Mouse (Mus musculus) intestine, postnatal 0 days (tissue): ENCODE measurements around the gene Hnrnpa1. TPM values are rescaled to one million over a fixed set of nuclear protein-coding genes. Genes with fewer than 3 reads are reported as not detected.
"Not testable (repeated sequence)": the region's sequence is repeated elsewhere in the genome, so short reads cannot be mapped to it uniquely, and the experiment has no call there.

Experiments
- ATAC-seq: fragments of 200-750 bp; cut with Nextera tagmentation; 2 replicates; pipeline ENCODE4 v1.8.0; 2017; ENCODE audit warnings: mild to moderate bottlenecking, moderate TSS enrichment, moderate library complexity
- H3K27ac ChIP-seq: fragments of 300-500 bp; sonication (generic); 2 replicates; pipeline ENCODE4 v1.5.1; 2014; ENCODE audit warnings: mild to moderate bottlenecking, low read depth, low read length, moderate library complexity
- H3K27me3 ChIP-seq: fragments of 300-500 bp; sonication (generic); replicated peaks from 2 replicates; pipeline ENCODE4 v1.6.1; 2014; ENCODE audit warnings: low read length, mixed read lengths; ENCODE audit not compliant: control insufficient read depth, insufficient read depth
- H3K36me3 ChIP-seq: fragments of 300-500 bp; sonication (generic); 2 replicates; pipeline ENCODE4 v1.6.1; 2014; ENCODE audit warnings: mild to moderate bottlenecking, moderate library complexity; ENCODE audit not compliant: control insufficient read depth, insufficient read depth
- H3K4me1 ChIP-seq: fragments of 300-500 bp; sonication (generic); replicated peaks from 2 replicates; pipeline ENCODE4 v1.6.1; 2014; ENCODE audit warnings: antibody characterized with exemption, low read length, mixed read lengths; ENCODE audit not compliant: control insufficient read depth, insufficient read depth
- H3K4me2 ChIP-seq: fragments of 300-500 bp; sonication (generic); replicated peaks from 2 replicates; pipeline ENCODE4 v1.6.1; 2014; ENCODE audit warnings: low read depth, mild to moderate bottlenecking, moderate library complexity
- H3K4me3 ChIP-seq: fragments of 300-500 bp; sonication (generic); 2 replicates; pipeline ENCODE4 v1.5.1; 2014; ENCODE audit warnings: low read depth, low read length
- H3K9ac ChIP-seq: fragments of 300-500 bp; sonication (generic); 2 replicates; pipeline ENCODE4 v1.6.1; 2014; ENCODE audit warnings: mild to moderate bottlenecking, low read depth, low read length
- H3K9me3 ChIP-seq: fragments of 300-500 bp; sonication (generic); 2 replicates; pipeline ENCODE4 v1.6.1; 2016; ENCODE audit warnings: mixed run types; ENCODE audit not compliant: control insufficient read depth
- CTCF ChIP-seq: sonication (generic); IDR thresholded peaks from 2 replicates; pipeline ENCODE4 v1.5.1; 2016; ENCODE audit warnings: low read depth, mild to moderate bottlenecking, control low read depth, antibody characterized with exemption, moderate library complexity
- WGBS: fragments of 180-500 bp; shearing (Covaris S2); extraction: QIAGEN DNeasy Blood & Tissue Kit; methylation state at CpG from one replicate; pipeline ENCODE4 v1.1.7; 2014; 5-methylcytosine and 5-hydroxymethylcytosine counted together
- polyA plus RNA-seq: library from polyadenylated mRNA; unstranded; fragments of >200 nt; fragmentation: Nextera tagmentation; extraction: Ambion mirVana; gene quantifications from 2 replicates; pipeline ENCODE4 v1.2.1, GENCODE M21; 2015

Gene Hnrnpa1
- polyA plus RNA-seq, 1 experiment from 2014 or later = 219 TPM

GRCm38 (mm10) chr15:103264794-103265193, 24.6 kb downstream of the Hnrnpa1 start:
- ATAC-seq = no peak
- H3K9me3 ChIP-seq = no peaks in the 10 kb centered on the region
- no peak overlapping the region for H3K4me3 ChIP-seq
- no peak overlapping the region for H3K9ac ChIP-seq
- no peaks in the 10 kb centered on the region for H3K36me3 ChIP-seq
- no peaks in the 10 kb centered on the region for H3K4me1 ChIP-seq
- H3K4me2 ChIP-seq = no peak overlapping the region
- no peaks in the 10 kb centered on the region for H3K27me3 ChIP-seq
- TF ChIP-seq CTCF = no peak
- no peak overlapping the region for H3K27ac ChIP-seq
- 90% methylated on average over 2 of the region's 2 CpGs for WGBS

- Histone ChIP-seq H3K4me1 (no peaks in the 10 kb centered on the region), H3K4me3 (no peak overlapping the region), H3K27me3 (no peaks in the 10 kb centered on the region), H3K9me3 (no peaks in the 10 kb centered on the region), H3K36me3 (no peaks in the 10 kb centered on the region), H3K27ac (no peak overlapping the region), H3K9ac (no peak overlapping the region), H3K4me2 (no peak overlapping the region)
- no peak for TF ChIP-seq CTCF
- 72% methylated on average over 4 of the region's 4 CpGs for WGBS
- ATAC-seq = no peak
These were observed 28.7 kb downstream of the Hnrnpa1 start for GRCm38 (mm10) chr15:103268903-103269302.

GRCm38 (mm10) chr15:103272419-103273279, 32.4 kb downstream of the Hnrnpa1 start, which contains the start of gene Copz1:
Gene Copz1, plus strand, starts transcription at chr15:103272714.
- no peaks in the 10 kb centered on the region for H3K27me3 ChIP-seq

GRCm38 (mm10) chr15:103275943-103276342, 35.7 kb downstream of the Hnrnpa1 start:
- H3K4me1 ChIP-seq, H3K27me3 ChIP-seq, H3K9me3 ChIP-seq, H3K27ac ChIP-seq, ATAC-seq, H3K9ac ChIP-seq, H3K4me3 ChIP-seq, H3K4me2 ChIP-seq, H3K36me3 ChIP-seq: not testable (repeated sequence)
- 96% methylated on average over 2 of the region's 3 CpGs for WGBS

More at GRCm38 (mm10) chr15:103272419-103273279, 32.4 kb downstream of the Hnrnpa1 start, which contains the start of gene Copz1:
- Histone ChIP-seq H3K9me3 (no peaks in the 10 kb centered on the region), H3K4me1 (no peaks in the 10 kb centered on the region; the same call in none of the 2 replicates), H3K36me3 (no peaks in the 10 kb centered on the region), H3K4me2 (peak within 1 kb of the TSS; percentile 70), H3K27ac (peak within 1 kb of the TSS; percentile 69; the same call in 1 of the 2 replicates), H3K4me3 (peak within 1 kb of the TSS; percentile 87), H3K9ac (peak within 1 kb of the TSS; percentile 80)
- TF ChIP-seq CTCF = peak; percentile 62
- peak; percentile 99 for ATAC-seq
- under 1% methylated on average over 38 of the region's 38 CpGs for WGBS

GRCm38 (mm10) chr15:103277949-103278348, 37.7 kb downstream of the Hnrnpa1 start:
- ATAC-seq = no peak
- no peak for TF ChIP-seq CTCF
- 0 out of 2 replicates have a peak, but pooled peaks cover 3% of the 10 kb centered on the region for H3K36me3 ChIP-seq
- H3K9ac ChIP-seq = no peak overlapping the region
- no peaks in the 10 kb centered on the region for H3K27me3 ChIP-seq
- H3K4me3 ChIP-seq = no peak overlapping the region
- H3K4me1 ChIP-seq = no peaks in the 10 kb centered on the region; the same call in none of the 2 replicates
- H3K4me2 ChIP-seq = no peak overlapping the region; the same call in 1 of the 2 replicates
- 30% methylated on average over 7 of the region's 7 CpGs for WGBS
- peak overlapping the region; percentile 46; the same call in 1 of the 2 replicates for H3K27ac ChIP-seq
- no peaks in the 10 kb centered on the region for H3K9me3 ChIP-seq

- Histone ChIP-seq H3K4me1 (no peaks in the 10 kb centered on the region; the same call in 1 of the 2 replicates), H3K9ac (no peak overlapping the region), H3K27me3 (no peaks in the 10 kb centered on the region), H3K4me3 (no peak overlapping the region), H3K9me3 (no peaks in the 10 kb centered on the region), H3K27ac (no peak overlapping the region), H3K36me3 (0 out of 2 replicates have a peak, but pooled peaks cover 3% of the 10 kb centered on the region), H3K4me2 (no peak overlapping the region)
- TF ChIP-seq CTCF = peak; percentile 66
- WGBS = 67% methylated on average over 3 of the region's 3 CpGs
- no peak for ATAC-seq
These were observed 39.5 kb downstream of the Hnrnpa1 start for GRCm38 (mm10) chr15:103279750-103280149.
